Mouse (Mus musculus) midbrain, embryonic 13.5 days (tissue): ENCODE measurements around the gene Prrx1. TPM values are rescaled to one million over a fixed set of nuclear protein-coding genes. Genes with fewer than 3 reads are reported as not detected.

Experiments
- ATAC-seq: fragments of 200-750 bp; cut with Nextera tagmentation; 2 replicates; pipeline ENCODE4 v1.8.0; 2017; ENCODE audit warnings: mild to moderate bottlenecking, moderate TSS enrichment, moderate library complexity
- H3K27ac ChIP-seq: fragments of 300-500 bp; sonication (generic); 2 replicates; pipeline ENCODE4 v1.5.1; 2015; ENCODE audit warnings: inconsistent platforms, mild to moderate bottlenecking, moderate library complexity
- H3K27me3 ChIP-seq: fragments of 300-500 bp; sonication (generic); 2 replicates; pipeline ENCODE4 v1.6.1; 2015; ENCODE audit warnings: mild to moderate bottlenecking, inconsistent platforms
- H3K36me3 ChIP-seq: fragments of 300-500 bp; sonication (generic); 2 replicates; pipeline ENCODE4 v1.6.1; 2015; ENCODE audit warnings: mild to moderate bottlenecking, inconsistent platforms
- H3K4me1 ChIP-seq: fragments of 300-500 bp; sonication (generic); replicated peaks from 2 replicates; pipeline ENCODE4 v1.6.1; 2015; ENCODE audit warnings: inconsistent platforms
- H3K4me2 ChIP-seq: fragments of 300-500 bp; sonication (generic); replicated peaks from 2 replicates; pipeline ENCODE4 v1.6.1; 2015; ENCODE audit warnings: moderate library complexity, mild to moderate bottlenecking, inconsistent platforms
- H3K4me3 ChIP-seq: fragments of 300-500 bp; sonication (generic); replicated peaks from 2 replicates; pipeline ENCODE4 v1.5.1; 2015; ENCODE audit warnings: mild to moderate bottlenecking, inconsistent platforms
- H3K9ac ChIP-seq: fragments of 300-500 bp; sonication (generic); replicated peaks from 2 replicates; pipeline ENCODE4 v1.6.1; 2015; ENCODE audit warnings: mild to moderate bottlenecking, inconsistent platforms
- H3K9me3 ChIP-seq: fragments of 300-500 bp; sonication (generic); 2 replicates; pipeline ENCODE4 v1.6.1; 2016; ENCODE audit warnings: mild to moderate bottlenecking, inconsistent platforms
- WGBS: fragments of 180-500 bp; shearing (Covaris S2); methylation state at CpG from one replicate; pipeline ENCODE4 v1.1.7; 2015; 5-methylcytosine and 5-hydroxymethylcytosine counted together
- polyA plus RNA-seq: library from polyadenylated mRNA; unstranded; fragments of >200 nt; fragmentation: Nextera tagmentation; extraction: Ambion mirVana; gene quantifications from 2 replicates; pipeline ENCODE4 v1.2.1, GENCODE M21; 2015

Gene Prrx1
- polyA plus RNA-seq, 1 experiment from 2014 or later: 3.6 TPM

- WGBS: 69% methylated on average over 7 of the region's 7 CpGs
- no peaks in the 10 kb centered on the region for H3K9me3 ChIP-seq
- no peak overlapping the region for H3K4me3 ChIP-seq
- no peak overlapping the region for H3K4me2 ChIP-seq
- no peaks in the 10 kb centered on the region for H3K36me3 ChIP-seq
- ATAC-seq: peak; percentile 68; the same call in 1 of the 2 replicates
- no peak overlapping the region for H3K27ac ChIP-seq
- H3K9ac ChIP-seq: no peak overlapping the region
- no peaks in the 10 kb centered on the region for H3K4me1 ChIP-seq
- H3K27me3 ChIP-seq: no peaks in the 10 kb centered on the region
Observed at GRCm38 (mm10) chr1:163338525-163339218, 25.2 kb upstream of the Prrx1 start.

GRCm38 (mm10) chr1:163337821-163338220 is 24.3 kb upstream of the Prrx1 start:
- H3K4me3 ChIP-seq: no peak overlapping the region
- no peak overlapping the region for H3K27ac ChIP-seq
- no peaks in the 10 kb centered on the region for H3K9me3 ChIP-seq
- H3K4me1 ChIP-seq: no peaks in the 10 kb centered on the region
- no peak overlapping the region for H3K4me2 ChIP-seq
- ATAC-seq: no peak
- no peaks in the 10 kb centered on the region for H3K36me3 ChIP-seq
- H3K27me3 ChIP-seq: no peaks in the 10 kb centered on the region
- WGBS: 96% methylated on average over 2 of the region's 2 CpGs
- H3K9ac ChIP-seq: no peak overlapping the region

GRCm38 (mm10) chr1:163327279-163327678 is 13.8 kb upstream of the Prrx1 start:
- Histone ChIP-seq H3K36me3 (no peaks in the 10 kb centered on the region), H3K27me3 (no peaks in the 10 kb centered on the region), H3K9ac (no peak overlapping the region), H3K4me3 (no peak overlapping the region), H3K27ac (no peak overlapping the region), H3K4me2 (no peak overlapping the region), H3K4me1 (no peaks in the 10 kb centered on the region), H3K9me3 (no peaks in the 10 kb centered on the region)
- 76% methylated on average over 2 of the region's 2 CpGs for WGBS
- ATAC-seq: no peak

- peaks cover 26% of the 10 kb centered on the region for H3K27me3 ChIP-seq
- no peak for ATAC-seq
- H3K4me3 ChIP-seq: no peak overlapping the region
- no peak overlapping the region for H3K27ac ChIP-seq
- H3K36me3 ChIP-seq: no peaks in the 10 kb centered on the region
- peaks cover 3% of the 10 kb centered on the region for H3K4me1 ChIP-seq
- H3K9me3 ChIP-seq: no peaks in the 10 kb centered on the region
- no peak overlapping the region for H3K9ac ChIP-seq
- WGBS: 68% methylated on average over 3 of the region's 3 CpGs
- H3K4me2 ChIP-seq: no peak overlapping the region
Observed at GRCm38 (mm10) chr1:163319669-163320571, 6.4 kb upstream of the Prrx1 start.

GRCm38 (mm10) chr1:163316920-163317319 is 3.4 kb upstream of the Prrx1 start:
- Histone ChIP-seq H3K27me3 (peaks cover 55% of the 10 kb centered on the region), H3K4me3 (no peak overlapping the region), H3K36me3 (no peaks in the 10 kb centered on the region), H3K4me2 (no peak overlapping the region), H3K9ac (no peak overlapping the region), H3K9me3 (no peaks in the 10 kb centered on the region), H3K4me1 (peaks cover 31% of the 10 kb centered on the region), H3K27ac (no peak overlapping the region)
- no peak for ATAC-seq
- 44% methylated on average over 1 of the region's 1 CpGs for WGBS

GRCm38 (mm10) chr1:163314829-163315301 is 1.4 kb upstream of the Prrx1 start:
- Histone ChIP-seq H3K9ac (no peak overlapping the region; the same call in 1 of the 2 replicates), H3K27ac (no peak overlapping the region), H3K4me1 (peaks cover 36% of the 10 kb centered on the region), H3K27me3 (peaks cover 75% of the 10 kb centered on the region), H3K4me2 (peak overlapping the region; percentile 82), H3K9me3 (no peaks in the 10 kb centered on the region), H3K4me3 (peak overlapping the region; percentile 48), H3K36me3 (no peaks in the 10 kb centered on the region)
- ATAC-seq: 0 out of 2 replicates have a peak, but pooled peaks have one; percentile 17
- under 1% methylated on average over 23 of the region's 23 CpGs for WGBS

GRCm38 (mm10) chr1:163313921-163314725 is 613 bp upstream of the Prrx1 start:
- Histone ChIP-seq H3K27ac (no peak overlapping the region), H3K9ac (0 out of 2 replicates have a peak overlapping the region, but pooled peaks have one; percentile 12)

GRCm38 (mm10) chr1:163311861-163312811 is 1.4 kb downstream of the Prrx1 start:
- Histone ChIP-seq H3K36me3 (no peaks in the 10 kb centered on the region), H3K27me3 (peaks cover 97% of the 10 kb centered on the region), H3K9me3 (no peaks in the 10 kb centered on the region), H3K4me3 (peak overlapping the region; percentile 48), H3K4me2 (peak overlapping the region; percentile 82), H3K4me1 (peaks cover 44% of the 10 kb centered on the region), H3K9ac (peak overlapping the region; percentile 54), H3K27ac (no peak overlapping the region)
- peak; percentile 56 for ATAC-seq
- under 1% methylated on average over 57 of the region's 59 CpGs for WGBS

More at GRCm38 (mm10) chr1:163313921-163314725, 613 bp upstream of the Prrx1 start:
- WGBS: under 1% methylated on average over 21 of the region's 21 CpGs
- peak overlapping the region; percentile 82 for H3K4me2 ChIP-seq
- H3K9me3 ChIP-seq: no peaks in the 10 kb centered on the region
- peaks cover 83% of the 10 kb centered on the region for H3K27me3 ChIP-seq
- peak; percentile 40 for ATAC-seq
- H3K36me3 ChIP-seq: no peaks in the 10 kb centered on the region
- H3K4me3 ChIP-seq: peak overlapping the region; percentile 48
- peaks cover 37% of the 10 kb centered on the region for H3K4me1 ChIP-seq

- Histone ChIP-seq H3K4me1 (peaks cover 44% of the 10 kb centered on the region), H3K27me3 (peaks cover 99% of the 10 kb centered on the region), H3K4me3 (peak overlapping the region; percentile 48), H3K9ac (peak overlapping the region; percentile 54; the same call in 1 of the 2 replicates), H3K27ac (no peak overlapping the region), H3K9me3 (no peaks in the 10 kb centered on the region), H3K36me3 (no peaks in the 10 kb centered on the region), H3K4me2 (peak overlapping the region; percentile 82)
- no peak for ATAC-seq
- 12% methylated on average over 13 of the region's 13 CpGs for WGBS
Observed at GRCm38 (mm10) chr1:163311006-163311836, 2.3 kb downstream of the Prrx1 start.
